Mouse (Mus musculus): ENCODE measurements at regions not wholly inside any gene's neighbourhood (a gene's known extent, or its start where the extent isn't known, plus 50 kb on each side); places are given as distances from the start of the nearest gene placed in this dataset.
A peak's percentile ranks its signal among the peaks of the same experiment; 100 is the strongest.

- no peak for DNase-seq (ENCODE audit: low spot score in 2 of 2)
- intact Hi-C loops (cut with DNase I) = no loop called here
Observed at GRCm38 (mm10) chr17:93665889-93666288, 467.1 kb downstream of the Adcyap1 start.

DNA sequence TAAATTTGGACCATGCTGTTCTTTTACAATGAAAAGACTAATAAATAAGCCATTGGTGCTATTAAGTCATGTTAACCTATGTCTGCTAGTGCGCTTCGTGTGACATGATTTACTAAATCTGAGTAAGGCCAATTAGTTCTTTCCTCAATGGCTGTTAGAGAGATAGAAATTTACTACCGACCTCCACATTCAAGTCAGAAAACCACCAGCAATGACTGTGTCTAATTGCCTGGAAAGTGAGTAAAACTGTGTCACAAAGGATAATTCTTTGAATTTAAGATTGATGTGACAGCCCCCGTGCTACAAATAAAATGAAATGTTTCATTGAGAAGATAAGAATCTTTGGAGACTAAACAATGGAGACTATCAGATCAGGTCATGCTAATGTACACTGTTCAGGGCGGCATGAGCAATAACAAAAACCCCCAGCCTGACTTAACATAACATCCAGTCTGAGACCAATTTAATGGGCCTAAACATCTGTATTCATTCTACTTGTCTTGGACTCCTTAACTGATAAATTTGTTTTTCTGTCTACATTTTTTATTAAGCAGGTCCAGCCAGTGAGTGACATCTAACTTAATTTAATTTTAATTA lies 477.6 kb downstream of the Adcyap1 start:
- intact Hi-C loops (cut with DNase I) = no loop called here
- no peak for DNase-seq (ENCODE audit: low spot score in 2 of 2)

GRCm38 (mm10) chr17:93700685-93701084 lies 501.9 kb downstream of the Adcyap1 start:
- intact Hi-C loops (cut with DNase I) = no loop called here
- no peak for DNase-seq (ENCODE audit: low spot score in 2 of 2)

- intact Hi-C loops (cut with DNase I) = no loop called here
- DNase-seq (ENCODE audit: low spot score in 2 of 2) = no peak
Observed at GRCm38 (mm10) chr17:93717623-93718022, 518.8 kb downstream of the Adcyap1 start.

DNA sequence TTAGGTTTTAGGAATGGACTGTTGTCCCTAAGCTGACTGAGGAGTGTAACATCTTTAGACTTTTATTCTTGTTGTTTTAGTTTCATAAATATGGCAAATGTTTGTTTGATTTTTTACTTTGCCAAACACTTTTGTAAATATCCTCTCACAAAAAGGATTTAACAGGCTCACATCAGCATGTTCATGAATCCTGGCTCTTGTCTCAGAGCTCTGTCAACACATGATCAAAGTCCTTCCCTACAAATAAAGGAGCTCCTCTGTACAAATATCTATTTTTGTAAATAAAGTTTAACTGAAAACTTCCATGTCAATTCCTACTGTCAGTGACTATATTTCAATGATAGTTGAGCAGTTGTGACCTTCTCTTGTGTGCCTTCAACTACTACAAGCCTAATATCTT lies 542.5 kb downstream of the Adcyap1 start:
- DNase-seq (ENCODE audit: low spot score in 2 of 2) = no peak
- intact Hi-C loops (cut with DNase I) = no loop called here

- DNase-seq (ENCODE audit: low spot score in 2 of 2) = peak; percentile 2 to 34
- intact Hi-C loops (cut with DNase I) = loop anchor here (2.0 to 10.0 kb wide), 3 partner anchors 568 to 970 kb away; partner anchors contain the start of gene Adcyap1
Observed at GRCm38 (mm10) chr17:93762349-93762748, 563.5 kb downstream of the Adcyap1 start.

All from left cerebral cortex, postnatal 25 days (tissue).